Mouse (Mus musculus): ENCODE results near the gene Get4. TPM values are rescaled to one million over a fixed set of nuclear protein-coding genes. Genes with fewer than 3 reads are reported as not detected.

Gene Get4
- polyA plus RNA-seq, 1 experiment from 2014 or later, result 139 TPM

- no peak overlapping the region for H3K9ac ChIP-seq (ENCODE audit: low read depth, low read length)
- H3K4me2 ChIP-seq, result no peak overlapping the region
- no peak for ATAC-seq (replicated peaks; ENCODE audit: insufficient number of reproducible peaks, low FRiP score, low TSS enrichment)
These were observed 61.4 kb downstream of the Get4 start for GRCm38 (mm10) chr5:139313536-139313935.

GRCm38 (mm10) chr5:139314941-139315642 is 63.0 kb downstream of the Get4 start:
- H3K27ac ChIP-seq (ENCODE audit: low read depth, low read length), result no peak overlapping the region
- H3K4me3 ChIP-seq (ENCODE audit: low read depth, low read length), result no peak overlapping the region
- ATAC-seq (replicated peaks; ENCODE audit: insufficient number of reproducible peaks, low FRiP score, low TSS enrichment), result no peak
- no peaks in the 10 kb centered on the region for H3K36me3 ChIP-seq (ENCODE audit: control insufficient read depth, insufficient read depth, low read length)
- no peaks in the 10 kb centered on the region for H3K9me3 ChIP-seq (replicated peaks; ENCODE audit: control insufficient read depth, low read length)
- H3K9ac ChIP-seq (ENCODE audit: low read depth, low read length), result no peak overlapping the region
- H3K4me2 ChIP-seq, result no peak overlapping the region
- 78% methylated on average over 12 of the region's 12 CpGs for WGBS (ENCODE audit: insufficient replicate concordance)
- H3K4me1 ChIP-seq (ENCODE audit: control insufficient read depth, insufficient read depth, low read length), result no peaks in the 10 kb centered on the region
- H3K27me3 ChIP-seq (ENCODE audit: control insufficient read depth, insufficient read depth, low read length), result no peaks in the 10 kb centered on the region

More at GRCm38 (mm10) chr5:139313536-139313935, 61.4 kb downstream of the Get4 start:
- WGBS (ENCODE audit: insufficient replicate concordance), result 78% methylated on average over 9 of the region's 9 CpGs
- no peaks in the 10 kb centered on the region for H3K27me3 ChIP-seq (ENCODE audit: control insufficient read depth, insufficient read depth, low read length)
- H3K4me3 ChIP-seq (ENCODE audit: low read depth, low read length), result no peak overlapping the region
- no peaks in the 10 kb centered on the region for H3K9me3 ChIP-seq (replicated peaks; ENCODE audit: control insufficient read depth, low read length)
- H3K36me3 ChIP-seq (ENCODE audit: control insufficient read depth, insufficient read depth, low read length), result no peaks in the 10 kb centered on the region
- no peak overlapping the region for H3K27ac ChIP-seq (ENCODE audit: low read depth, low read length)
- no peaks in the 10 kb centered on the region for H3K4me1 ChIP-seq (ENCODE audit: control insufficient read depth, insufficient read depth, low read length)

GRCm38 (mm10) chr5:139316982-139317675 is 65.0 kb downstream of the Get4 start:
- Histone ChIP-seq H3K9ac (ENCODE audit: low read depth, low read length) (no peak overlapping the region), H3K36me3 (ENCODE audit: control insufficient read depth, insufficient read depth, low read length) (no peaks in the 10 kb centered on the region), H3K4me2 (no peak overlapping the region), H3K9me3 (replicated peaks; ENCODE audit: control insufficient read depth, low read length) (no peaks in the 10 kb centered on the region), H3K27me3 (ENCODE audit: control insufficient read depth, insufficient read depth, low read length) (no peaks in the 10 kb centered on the region), H3K4me1 (ENCODE audit: control insufficient read depth, insufficient read depth, low read length) (no peaks in the 10 kb centered on the region), H3K4me3 (ENCODE audit: low read depth, low read length) (no peak overlapping the region), H3K27ac (ENCODE audit: low read depth, low read length) (no peak overlapping the region)
- WGBS (ENCODE audit: insufficient replicate concordance), result 65% methylated on average over 6 of the region's 6 CpGs
- ATAC-seq (replicated peaks; ENCODE audit: insufficient number of reproducible peaks, low FRiP score, low TSS enrichment), result no peak; the same call in 1 of the 2 replicates

DNA sequence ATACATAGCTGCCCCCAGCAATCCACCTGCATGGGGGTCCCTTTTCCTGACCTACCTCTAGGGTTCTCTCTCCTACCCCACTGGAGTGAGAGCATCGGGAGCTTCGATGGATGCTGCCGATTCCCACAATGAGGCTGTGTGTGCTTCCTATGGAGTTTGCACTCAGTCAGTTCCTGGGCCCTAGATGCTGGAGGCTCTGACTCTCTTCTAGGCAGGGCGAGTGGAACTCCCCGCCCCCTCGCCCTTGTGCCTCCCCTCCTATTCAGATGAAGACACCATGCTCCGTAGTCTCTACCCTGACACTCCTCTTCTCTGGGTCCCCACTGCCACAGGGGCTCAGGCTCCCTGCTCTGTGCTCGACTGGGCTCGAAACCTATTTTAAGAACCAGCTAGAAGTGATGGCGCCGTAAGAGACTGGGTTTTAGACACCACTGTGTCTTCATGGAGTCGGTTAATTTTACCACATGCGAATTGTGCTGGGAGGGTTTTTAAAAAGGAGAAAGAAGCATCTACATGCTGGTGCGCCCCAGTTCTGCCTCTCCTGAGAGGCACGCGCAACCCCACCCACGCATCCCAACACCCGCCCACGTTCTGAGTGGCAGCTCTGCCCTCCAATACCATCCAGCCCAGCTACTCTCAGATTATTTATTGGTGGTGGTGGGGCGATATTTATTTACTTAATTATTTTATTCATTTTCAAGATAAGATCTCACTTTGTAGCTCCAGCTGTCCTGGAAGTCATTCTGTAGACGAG is 65.8 kb downstream of the Get4 start:
- Histone ChIP-seq H3K36me3 (ENCODE audit: control insufficient read depth, insufficient read depth, low read length) (no peaks in the 10 kb centered on the region), H3K9ac (ENCODE audit: low read depth, low read length) (no peak overlapping the region), H3K27me3 (ENCODE audit: control insufficient read depth, insufficient read depth, low read length) (peaks cover under 1% of the 10 kb centered on the region; the same call in 1 of the 2 replicates), H3K9me3 (replicated peaks; ENCODE audit: control insufficient read depth, low read length) (no peaks in the 10 kb centered on the region), H3K27ac (ENCODE audit: low read depth, low read length) (no peak overlapping the region), H3K4me3 (ENCODE audit: low read depth, low read length) (no peak overlapping the region), H3K4me1 (ENCODE audit: control insufficient read depth, insufficient read depth, low read length) (no peaks in the 10 kb centered on the region), H3K4me2 (no peak overlapping the region)
- ATAC-seq (replicated peaks; ENCODE audit: insufficient number of reproducible peaks, low FRiP score, low TSS enrichment), result no peak
- 60% methylated on average over 21 of the region's 21 CpGs for WGBS (ENCODE audit: insufficient replicate concordance)

Other genes with a start within 250 kb of the Get4 start
- gene Prkar1b, start 102.3 kb upstream of the Get4 start, polyA plus RNA-seq (2014; fragmentation: Nextera tagmentation; extraction: Ambion mirVana), result 5.3 and 8.4 TPM in 2 replicates
- 6.2 and 6.9 TPM in 2 replicates for gene Dnaaf5, start 102.1 kb upstream of the Get4 start, polyA plus RNA-seq (2014; fragmentation: Nextera tagmentation; extraction: Ambion mirVana)
- 33.4 and 40.9 TPM in 2 replicates for gene Sun1, start 51.7 kb upstream of the Get4 start, polyA plus RNA-seq (2014; fragmentation: Nextera tagmentation; extraction: Ambion mirVana)
- gene Adap1, start 73.3 kb downstream of the Get4 start, polyA plus RNA-seq (2014; fragmentation: Nextera tagmentation; extraction: Ambion mirVana), result 1.4 and 2.5 TPM in 2 replicates
- gene Cox19, start 99.1 kb downstream of the Get4 start, polyA plus RNA-seq (2014; fragmentation: Nextera tagmentation; extraction: Ambion mirVana), result 85.3 and 95.2 TPM in 2 replicates
- not detected in 2 replicates for gene Cyp2w1, start 100.3 kb downstream of the Get4 start, polyA plus RNA-seq (2014; fragmentation: Nextera tagmentation; extraction: Ambion mirVana)
- 7.2 and 7.5 TPM in 2 replicates for gene Gpr146, start 125.4 kb downstream of the Get4 start, polyA plus RNA-seq (2014; fragmentation: Nextera tagmentation; extraction: Ambion mirVana)
- 0.17 and 0.21 TPM in 2 replicates for gene C130050O18Rik, start 153.0 kb downstream of the Get4 start, polyA plus RNA-seq (2014; fragmentation: Nextera tagmentation; extraction: Ambion mirVana)
- 0.57 and 0.72 TPM in 2 replicates for gene Gper1, start 170.8 kb downstream of the Get4 start, polyA plus RNA-seq (2014; fragmentation: Nextera tagmentation; extraction: Ambion mirVana)
- 19.3 and 21.9 TPM in 2 replicates for gene 3110082I17Rik, start 208.2 kb downstream of the Get4 start, polyA plus RNA-seq (2014; fragmentation: Nextera tagmentation; extraction: Ambion mirVana)
- gene Zfand2a, start 232.2 kb downstream of the Get4 start, polyA plus RNA-seq (2014; fragmentation: Nextera tagmentation; extraction: Ambion mirVana), result 6.3 and 7.2 TPM in 2 replicates